Mouse (Mus musculus) heart, postnatal 0 days (tissue): ENCODE measurements around the gene Spin2d. TPM values are rescaled to one million over a fixed set of nuclear protein-coding genes. Genes with fewer than 3 reads are reported as not detected.

Experiments used
- polyA plus RNA-seq: library from polyadenylated mRNA; unstranded; fragments of >200 nt; fragmentation: Nextera tagmentation; extraction: Ambion mirVana; gene quantifications from 2 replicates; pipeline ENCODE4 v1.2.1, GENCODE M21; 2015
- total RNA-seq: library from RNA; depleted of rRNA; stranded (reverse); fragments of >200 nt; gene quantifications from 2 replicates; pipeline ENCODE4 v1.2.3, GENCODE M21; 2014; ENCODE audit warnings: low replicate concordance; rRNA removed

Gene Spin2d
- total and polyA plus RNA-seq, 2 experiments from 2014 or later, result not detected

Other genes starting within 250 kb of the Spin2d start
- 0.46 and 0.61 TPM in 2 replicates for gene Zfp185, start 189.7 kb downstream of the Spin2d start, total RNA-seq
- 1.5 TPM in 2 replicates for gene Zfp185, start 189.7 kb downstream of the Spin2d start, polyA plus RNA-seq
- gene Pnma5, start 139.9 kb downstream of the Spin2d start, total RNA-seq, result not detected in 2 replicates
- not detected in 2 replicates for gene Pnma5, start 139.9 kb downstream of the Spin2d start, polyA plus RNA-seq
- not detected in 2 replicates for gene Pnma3, start 112.2 kb downstream of the Spin2d start, total RNA-seq
- gene Pnma3, start 112.2 kb downstream of the Spin2d start, polyA plus RNA-seq, result not detected in 2 replicates
- gene Xlr4a, start 94.5 kb downstream of the Spin2d start, total RNA-seq, result 0.23 TPM in 1 of 2 replicates, not detected in the other
- gene Xlr4a, start 94.5 kb downstream of the Spin2d start, polyA plus RNA-seq, result 2.2 TPM in 1 of 2 replicates, not detected in the other
- 9.2 TPM in 1 of 2 replicates, not detected in the other for gene Xlr3a, start 79.9 kb downstream of the Spin2d start, total RNA-seq
- 0.34 and 2.3 TPM in 2 replicates for gene Xlr3a, start 79.9 kb downstream of the Spin2d start, polyA plus RNA-seq
- not detected in 2 replicates for gene Gm14685, start 59.9 kb downstream of the Spin2d start, total RNA-seq
- not detected in 2 replicates for gene Gm14685, start 59.9 kb downstream of the Spin2d start, polyA plus RNA-seq
- not detected in 2 replicates for gene Xlr5b, start 28.2 kb downstream of the Spin2d start, total RNA-seq
- gene Xlr5b, start 28.2 kb downstream of the Spin2d start, polyA plus RNA-seq, result not detected in 2 replicates
- gene DXBay18, start 27.5 kb downstream of the Spin2d start, total RNA-seq, result not detected in 2 replicates
- gene DXBay18, start 27.5 kb downstream of the Spin2d start, polyA plus RNA-seq, result not detected in 2 replicates
- 2.3 TPM in 1 of 2 replicates, not detected in the other for gene Xlr3b, start 15.2 kb upstream of the Spin2d start, total RNA-seq
- gene Xlr3b, start 15.2 kb upstream of the Spin2d start, polyA plus RNA-seq, result 1.0 and 4.1 TPM in 2 replicates
- gene Xlr4b, start 37.3 kb upstream of the Spin2d start, total RNA-seq, result not detected in 2 replicates
- gene Xlr4b, start 37.3 kb upstream of the Spin2d start, polyA plus RNA-seq, result 0.90 TPM in 1 of 2 replicates, not detected in the other
- gene F8a, start 51.3 kb upstream of the Spin2d start, total RNA-seq, result 16.0 and 20.7 TPM in 2 replicates
- 12.3 and 12.4 TPM in 2 replicates for gene F8a, start 51.3 kb upstream of the Spin2d start, polyA plus RNA-seq
- not detected in 2 replicates for gene Xlr4c, start 66.1 kb upstream of the Spin2d start, total RNA-seq
- 0.38 TPM in 1 of 2 replicates, not detected in the other for gene Xlr4c, start 66.1 kb upstream of the Spin2d start, polyA plus RNA-seq
- gene Xlr3c, start 88.4 kb upstream of the Spin2d start, total RNA-seq, result not detected in 2 replicates
- not detected in 2 replicates for gene Xlr3c, start 88.4 kb upstream of the Spin2d start, polyA plus RNA-seq
- gene Xlr5a, start 116.0 kb upstream of the Spin2d start, total RNA-seq, result not detected in 2 replicates
- not detected in 2 replicates for gene Xlr5a, start 116.0 kb upstream of the Spin2d start, polyA plus RNA-seq
- not detected in 2 replicates for gene Xlr5c, start 116.0 kb upstream of the Spin2d start, total RNA-seq
- not detected in 2 replicates for gene Xlr5c, start 116.0 kb upstream of the Spin2d start, polyA plus RNA-seq
- not detected in 2 replicates for gene Gm45015, start 159.9 kb upstream of the Spin2d start, total RNA-seq
- gene Gm45015, start 159.9 kb upstream of the Spin2d start, polyA plus RNA-seq, result not detected in 2 replicates
- 25.4 and 28.8 TPM in 2 replicates for gene Zfp275, start 165.6 kb upstream of the Spin2d start, total RNA-seq
- gene Zfp275, start 165.6 kb upstream of the Spin2d start, polyA plus RNA-seq, result 3.2 and 3.3 TPM in 2 replicates
- not detected in 2 replicates for gene Gm18336, start 221.7 kb upstream of the Spin2d start, total RNA-seq
- gene Gm18336, start 221.7 kb upstream of the Spin2d start, polyA plus RNA-seq, result not detected in 2 replicates
- gene Zfp92, start 234.1 kb upstream of the Spin2d start, total RNA-seq, result 0.76 TPM in 1 of 2 replicates, not detected in the other
- gene Zfp92, start 234.1 kb upstream of the Spin2d start, polyA plus RNA-seq, result not detected in 2 replicates